Mouse (Mus musculus) ES-Bruce4 (cell line): ENCODE measurements around the gene Gpatch2. TPM values are rescaled to one million over a fixed set of nuclear protein-coding genes. Genes with fewer than 3 reads are reported as not detected.

Experiments
- H3K27ac ChIP-seq: 2 replicates; pipeline ENCODE4 v1.5.1; 2012; ENCODE audit warnings: low read length, inconsistent platforms; ENCODE audit not compliant: insufficient read depth
- H3K27me3 ChIP-seq: 2 replicates; pipeline ENCODE4 v1.6.1; 2012; ENCODE audit warnings: mild to moderate bottlenecking, low read length, inconsistent platforms; ENCODE audit not compliant: control insufficient read depth, poor library complexity, insufficient read depth, severe bottlenecking
- H3K36me3 ChIP-seq: 2 replicates; pipeline ENCODE4 v1.6.1; 2012; ENCODE audit warnings: inconsistent platforms, mild to moderate bottlenecking, low read length, moderate library complexity; ENCODE audit not compliant: control insufficient read depth, poor library complexity, insufficient read depth, severe bottlenecking
- H3K4me1 ChIP-seq: one replicate; pipeline ENCODE4 v1.8.1; 2011; ENCODE audit warnings: low read length; ENCODE audit not compliant: control insufficient read depth, insufficient read depth
- H3K4me3 ChIP-seq: 2 replicates; pipeline ENCODE4 v1.5.1; 2011; ENCODE audit warnings: low read depth, mild to moderate bottlenecking, low read length
- H3K9ac ChIP-seq: 2 replicates; pipeline ENCODE4 v1.6.1; 2012; ENCODE audit warnings: low read depth, mild to moderate bottlenecking, inconsistent platforms; ENCODE audit not compliant: poor library complexity, severe bottlenecking
- H3K9me3 ChIP-seq: replicated peaks from 2 replicates; pipeline ENCODE4 v1.6.1; 2012; ENCODE audit warnings: mild to moderate bottlenecking, low read length, inconsistent platforms; ENCODE audit not compliant: control insufficient read depth, poor library complexity, insufficient read depth, severe bottlenecking
- CTCF ChIP-seq: IDR thresholded peaks from one replicate; pipeline ENCODE4 v1.8.1; 2011; ENCODE audit warnings: low read depth, low read length
- EP300 ChIP-seq: IDR thresholded peaks from 2 replicates; pipeline ENCODE4 v1.6.1; 2011; ENCODE audit warnings: low read depth, low read length; ENCODE audit not compliant: insufficient read depth
- POLR2A ChIP-seq: IDR thresholded peaks from one replicate; pipeline ENCODE4 v1.8.1; 2011; ENCODE audit warnings: low read length; ENCODE audit not compliant: insufficient read depth
- polyA plus RNA-seq: library from polyadenylated mRNA; stranded (reverse); fragments of >200 nt; gene quantifications from 2 replicates; pipeline ENCODE4 v1.2.4, GENCODE M21; 2011; ENCODE audit warnings: low read depth; ENCODE audit not compliant: missing spikeins, insufficient read depth, insufficient read length

The Gpatch2 gene
- polyA plus RNA-seq, 1 experiment, result 27.0 TPM

DNA sequence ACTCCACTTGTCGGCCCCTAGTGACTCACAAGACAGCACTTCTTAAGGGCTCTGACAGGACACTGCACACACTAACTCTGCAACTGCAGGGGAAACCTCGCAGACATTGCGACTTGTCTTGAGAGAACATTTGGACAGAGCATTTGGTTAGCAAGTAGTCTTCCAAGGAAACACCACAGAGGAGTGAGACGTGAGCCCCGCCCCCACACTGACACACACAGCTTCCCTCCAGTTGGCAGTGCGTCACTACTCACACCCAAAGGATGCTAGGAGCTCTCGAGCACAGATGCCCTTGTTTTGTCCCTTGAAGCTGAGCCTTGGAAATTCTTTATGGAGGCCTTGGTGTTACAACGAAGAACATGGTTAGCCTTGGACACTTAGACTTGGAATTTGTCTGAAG lies 70.4 kb downstream of the Gpatch2 start:
- no peaks in the 10 kb centered on the region for H3K27me3 ChIP-seq
- H3K4me3 ChIP-seq, result no peak overlapping the region
- no peak overlapping the region for H3K9ac ChIP-seq
- TF ChIP-seq CTCF (no peak), EP300 (no peak), POLR2A (no peak)
- no peaks in the 10 kb centered on the region for H3K4me1 ChIP-seq
- H3K27ac ChIP-seq, result no peak overlapping the region
- H3K36me3 ChIP-seq, result no peaks in the 10 kb centered on the region
- no peaks in the 10 kb centered on the region for H3K9me3 ChIP-seq

DNA sequence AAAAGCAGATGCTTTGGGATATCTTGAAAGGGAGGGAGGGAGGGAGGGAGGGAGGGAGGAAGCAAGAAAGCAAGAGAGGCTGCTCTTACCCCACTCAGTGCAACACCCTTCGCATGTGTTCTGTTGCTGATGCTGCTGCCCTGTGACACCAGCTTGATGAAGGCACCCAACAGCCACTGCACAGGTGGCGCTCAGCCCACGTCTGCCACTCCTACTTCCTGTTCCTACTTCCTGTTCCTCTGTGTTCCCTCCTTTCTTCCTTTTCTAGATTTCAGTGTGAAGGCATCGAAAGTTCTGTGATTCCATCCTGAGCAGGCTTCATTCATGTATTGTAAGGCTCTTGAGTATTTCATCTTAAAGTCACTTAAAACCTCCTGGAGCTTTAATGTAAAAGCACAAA lies 71.1 kb downstream of the Gpatch2 start:
- TF ChIP-seq EP300, result no peak
- no peak for TF ChIP-seq CTCF
- TF ChIP-seq POLR2A, result no peak
- Histone ChIP-seq H3K27ac (no peak overlapping the region), H3K4me1 (no peaks in the 10 kb centered on the region), H3K4me3 (no peak overlapping the region), H3K27me3 (no peaks in the 10 kb centered on the region), H3K9ac (no peak overlapping the region), H3K9me3 (no peaks in the 10 kb centered on the region), H3K36me3 (no peaks in the 10 kb centered on the region)

DNA sequence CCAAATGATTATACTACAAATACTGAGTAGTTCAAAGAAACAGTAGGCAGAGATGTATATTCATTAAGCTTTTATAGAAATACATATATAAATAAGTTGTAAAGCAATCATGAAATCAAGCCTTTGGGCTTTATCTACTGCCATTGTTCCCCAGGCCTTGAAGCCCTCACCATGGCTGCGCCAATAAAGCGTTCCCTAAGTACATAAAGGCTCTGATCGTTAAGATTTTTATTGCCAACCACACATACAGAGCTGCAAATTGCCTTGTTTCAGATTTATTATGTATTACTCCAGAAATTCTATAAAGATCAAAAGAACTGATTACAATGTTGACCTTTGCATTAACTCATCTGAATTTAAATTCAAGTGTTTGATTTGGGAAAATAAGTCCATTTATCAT lies 71.6 kb downstream of the Gpatch2 start:
- Histone ChIP-seq H3K27me3 (no peaks in the 10 kb centered on the region), H3K36me3 (no peaks in the 10 kb centered on the region), H3K4me1 (no peaks in the 10 kb centered on the region), H3K27ac (no peak overlapping the region), H3K9ac (no peak overlapping the region), H3K9me3 (no peaks in the 10 kb centered on the region), H3K4me3 (no peak overlapping the region)
- TF ChIP-seq CTCF, result no peak
- TF ChIP-seq POLR2A, result no peak
- no peak for TF ChIP-seq EP300

DNA sequence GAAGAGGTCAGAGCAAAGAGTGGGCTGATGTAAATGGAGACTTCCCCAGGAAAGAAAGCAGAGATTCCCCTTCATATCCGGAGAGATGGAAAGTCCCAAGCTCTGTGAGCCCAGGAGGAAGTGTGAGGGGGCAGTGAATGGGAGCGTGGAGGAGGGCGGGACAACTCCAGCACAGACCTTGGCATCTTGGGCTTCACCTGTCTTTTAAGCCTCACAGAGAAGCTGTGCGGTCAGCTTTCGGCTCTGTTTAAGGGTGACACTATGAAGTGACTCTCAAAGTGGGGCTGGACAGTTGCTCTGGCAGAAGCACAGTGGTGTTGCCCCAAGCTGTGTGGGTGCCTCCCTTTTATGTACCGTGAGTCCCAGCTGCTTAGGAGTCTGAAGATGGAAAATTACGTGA lies 74.9 kb downstream of the Gpatch2 start:
- no peak overlapping the region for H3K27ac ChIP-seq
- no peak overlapping the region for H3K4me3 ChIP-seq
- TF ChIP-seq POLR2A, result no peak
- TF ChIP-seq EP300, result no peak
- no peak for TF ChIP-seq CTCF
- H3K4me1 ChIP-seq, result no peaks in the 10 kb centered on the region
- H3K27me3 ChIP-seq, result no peaks in the 10 kb centered on the region
- H3K36me3 ChIP-seq, result no peaks in the 10 kb centered on the region
- no peak overlapping the region for H3K9ac ChIP-seq
- no peaks in the 10 kb centered on the region for H3K9me3 ChIP-seq

DNA sequence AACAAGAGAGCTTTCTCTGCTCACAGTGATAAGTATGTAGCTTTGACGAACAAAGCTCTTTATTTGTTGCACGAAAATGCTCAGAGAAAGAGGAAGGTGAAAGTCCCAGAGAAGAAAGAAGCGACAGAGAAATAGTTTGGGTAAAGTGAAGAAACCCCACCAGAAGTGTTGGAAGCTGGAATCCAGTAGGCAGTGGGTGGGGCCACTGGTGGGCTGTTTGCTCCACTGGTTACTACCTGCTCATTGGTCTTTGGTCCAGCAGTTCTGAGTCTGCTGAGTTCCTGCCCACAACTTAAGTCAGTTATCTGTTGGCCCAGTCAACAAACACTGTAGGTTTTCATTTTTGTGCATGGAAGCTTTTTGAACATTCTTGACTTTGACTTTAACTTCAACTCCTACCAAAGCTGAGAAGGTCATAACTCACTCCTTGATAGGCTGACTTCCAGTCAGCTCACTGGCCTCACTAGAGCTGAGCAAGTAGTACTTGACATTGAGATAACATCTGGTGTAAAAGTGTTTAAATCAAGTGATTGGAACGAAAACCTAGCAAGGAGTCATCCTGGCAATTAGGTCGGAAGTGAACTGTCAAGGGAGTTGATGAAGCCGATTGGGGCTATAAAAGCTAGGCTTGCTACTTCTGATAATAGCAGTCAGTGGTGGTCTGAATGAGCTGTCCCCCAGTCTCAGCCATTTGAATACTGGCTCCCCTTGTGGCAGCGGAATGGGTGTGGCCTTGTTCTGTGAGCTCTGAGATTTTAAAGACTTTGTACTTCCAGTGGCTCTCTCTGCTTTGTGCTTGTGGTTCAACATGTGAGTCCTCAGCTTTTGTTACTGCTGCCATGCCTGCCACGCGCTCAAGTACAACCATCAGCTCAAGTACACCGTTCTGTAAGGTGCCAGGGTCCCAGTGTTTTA lies 76.4 kb downstream of the Gpatch2 start:
- H3K4me1 ChIP-seq, result no peaks in the 10 kb centered on the region
- no peaks in the 10 kb centered on the region for H3K27me3 ChIP-seq
- H3K9me3 ChIP-seq, result no peaks in the 10 kb centered on the region
- no peak overlapping the region for H3K9ac ChIP-seq
- H3K36me3 ChIP-seq, result no peaks in the 10 kb centered on the region
- no peak overlapping the region for H3K27ac ChIP-seq
- TF ChIP-seq EP300 (no peak), CTCF (no peak), POLR2A (no peak)
- no peak overlapping the region for H3K4me3 ChIP-seq

DNA sequence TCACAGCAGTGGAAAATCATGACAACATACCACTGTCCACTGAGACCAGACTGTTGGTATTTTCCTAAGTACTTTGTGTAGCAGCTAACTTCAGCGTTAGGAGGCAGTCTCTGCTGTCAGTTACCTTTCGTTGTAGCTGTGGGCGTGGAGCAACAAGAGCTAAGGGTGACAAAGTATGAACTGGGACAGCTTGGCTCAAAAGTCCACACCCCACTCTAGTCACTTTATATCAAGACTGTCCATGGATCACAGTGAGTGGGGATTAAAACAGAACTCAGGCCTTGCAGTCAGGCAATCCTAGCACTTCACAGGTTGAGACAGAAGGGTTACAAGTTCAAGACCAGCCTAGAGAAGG lies 77.1 kb downstream of the Gpatch2 start:
- no peaks in the 10 kb centered on the region for H3K9me3 ChIP-seq
- H3K9ac ChIP-seq, result no peak overlapping the region
- H3K4me1 ChIP-seq, result no peaks in the 10 kb centered on the region
- no peak overlapping the region for H3K4me3 ChIP-seq
- no peak for TF ChIP-seq CTCF
- no peak for TF ChIP-seq EP300
- no peak for TF ChIP-seq POLR2A
- H3K27me3 ChIP-seq, result no peaks in the 10 kb centered on the region
- no peak overlapping the region for H3K27ac ChIP-seq
- H3K36me3 ChIP-seq, result no peaks in the 10 kb centered on the region
